Mouse (Mus musculus) limb, embryonic 13.5 days (tissue): ENCODE data around the gene 4931406P16Rik. TPM values are rescaled to one million over a fixed set of nuclear protein-coding genes. Genes with fewer than 3 reads are reported as not detected.

Experiments
- ATAC-seq: fragments of 200-750 bp; cut with Nextera tagmentation; 2 replicates; pipeline ENCODE4 v1.8.0; 2017; ENCODE audit warnings: low read depth, moderate number of reproducible peaks, moderate TSS enrichment; ENCODE audit not compliant: low FRiP score
- H3K27ac ChIP-seq: fragments of 300-500 bp; sonication (generic); 2 replicates; pipeline ENCODE4 v1.5.1; 2015; ENCODE audit warnings: inconsistent platforms, mild to moderate bottlenecking, moderate library complexity
- H3K27me3 ChIP-seq: fragments of 300-500 bp; sonication (generic); 2 replicates; pipeline ENCODE4 v1.6.1; 2015; ENCODE audit warnings: mild to moderate bottlenecking, inconsistent platforms
- H3K36me3 ChIP-seq: fragments of 300-500 bp; sonication (generic); 2 replicates; pipeline ENCODE4 v1.6.1; 2015; ENCODE audit warnings: inconsistent platforms, mild to moderate bottlenecking, moderate library complexity
- H3K4me1 ChIP-seq: fragments of 300-500 bp; sonication (generic); 2 replicates; pipeline ENCODE4 v1.6.1; 2015; ENCODE audit warnings: inconsistent platforms
- H3K4me2 ChIP-seq: fragments of 300-500 bp; sonication (generic); replicated peaks from 2 replicates; pipeline ENCODE4 v1.6.1; 2015; ENCODE audit warnings: inconsistent platforms, mild to moderate bottlenecking, moderate library complexity
- H3K4me3 ChIP-seq: fragments of 300-500 bp; sonication (generic); 2 replicates; pipeline ENCODE4 v1.5.1; 2015; ENCODE audit warnings: moderate library complexity, mild to moderate bottlenecking, inconsistent platforms
- H3K9ac ChIP-seq: fragments of 300-500 bp; sonication (generic); 2 replicates; pipeline ENCODE4 v1.6.1; 2015; ENCODE audit warnings: mild to moderate bottlenecking, inconsistent platforms
- H3K9me3 ChIP-seq: fragments of 300-500 bp; sonication (generic); 2 replicates; pipeline ENCODE4 v1.6.1; 2016; ENCODE audit warnings: inconsistent platforms
- WGBS: fragments of 180-500 bp; shearing (Covaris S2); methylation state at CpG from one replicate; pipeline ENCODE4 v1.1.7; 2015; 5-methylcytosine and 5-hydroxymethylcytosine counted together
- polyA plus RNA-seq: library from polyadenylated mRNA; unstranded; fragments of >200 nt; fragmentation: Nextera tagmentation; extraction: Ambion mirVana; gene quantifications from 2 replicates; pipeline ENCODE4 v1.2.1, GENCODE M21; 2015

The 4931406P16Rik gene
- polyA plus RNA-seq, 1 experiment from 2014 or later: 31.0 TPM

DNA sequence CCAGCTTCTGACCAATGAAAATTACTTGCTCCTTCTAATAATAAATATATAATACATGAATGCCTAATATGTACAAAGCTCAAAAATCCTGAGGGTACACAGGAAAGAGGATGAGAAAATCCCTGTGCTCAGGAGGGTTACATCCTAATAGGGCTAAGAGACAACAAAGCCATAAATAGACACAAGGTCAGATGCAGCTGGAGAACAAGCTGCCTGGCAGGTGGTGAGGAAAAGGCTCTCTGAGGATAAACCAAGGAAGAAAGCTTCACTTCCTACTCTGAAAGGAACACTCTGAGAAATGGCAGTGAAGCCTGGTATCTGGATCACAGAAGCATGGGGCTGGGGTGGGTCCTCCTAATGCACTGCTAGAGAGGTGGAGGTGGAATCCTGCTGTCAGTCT lies 46.9 kb downstream of the 4931406P16Rik start:
- ATAC-seq: no peak
- Histone ChIP-seq H3K27me3 (no peaks in the 10 kb centered on the region), H3K27ac (no peak overlapping the region), H3K4me3 (no peak overlapping the region), H3K4me2 (no peak overlapping the region), H3K36me3 (peaks cover 19% of the 10 kb centered on the region), H3K9ac (no peak overlapping the region), H3K9me3 (no peaks in the 10 kb centered on the region), H3K4me1 (peaks cover 31% of the 10 kb centered on the region)

DNA sequence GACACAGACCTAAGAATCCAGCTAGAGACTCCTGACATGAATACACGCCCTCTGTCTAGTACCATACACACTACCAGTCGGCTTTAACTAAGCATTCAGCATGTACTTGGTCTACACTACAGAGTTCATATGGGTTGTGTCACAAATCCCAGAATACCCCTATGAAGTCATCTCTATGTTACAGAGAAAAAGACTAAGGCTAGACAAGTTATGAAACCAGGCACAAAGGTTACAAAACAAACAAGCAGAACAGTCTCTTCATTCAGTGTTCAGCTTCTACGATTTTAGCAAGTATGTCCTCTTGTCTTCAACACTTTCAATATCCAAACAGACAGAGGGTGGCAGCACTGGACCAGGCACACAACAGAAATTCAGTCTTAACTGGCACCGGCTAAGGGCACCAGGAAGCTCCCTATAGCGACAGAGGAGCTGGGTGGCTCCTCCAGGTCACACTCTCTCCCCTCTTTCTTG lies 47.4 kb downstream of the 4931406P16Rik start:
- no peaks in the 10 kb centered on the region for H3K9me3 ChIP-seq
- H3K36me3 ChIP-seq: peaks cover 20% of the 10 kb centered on the region
- peaks cover 31% of the 10 kb centered on the region for H3K4me1 ChIP-seq
- WGBS: 64% methylated on average over 5 of the region's 5 CpGs
- no peak overlapping the region for H3K27ac ChIP-seq
- H3K27me3 ChIP-seq: no peaks in the 10 kb centered on the region
- ATAC-seq: no peak
- H3K4me2 ChIP-seq: no peak overlapping the region
- H3K4me3 ChIP-seq: no peak overlapping the region
- no peak overlapping the region for H3K9ac ChIP-seq

DNA sequence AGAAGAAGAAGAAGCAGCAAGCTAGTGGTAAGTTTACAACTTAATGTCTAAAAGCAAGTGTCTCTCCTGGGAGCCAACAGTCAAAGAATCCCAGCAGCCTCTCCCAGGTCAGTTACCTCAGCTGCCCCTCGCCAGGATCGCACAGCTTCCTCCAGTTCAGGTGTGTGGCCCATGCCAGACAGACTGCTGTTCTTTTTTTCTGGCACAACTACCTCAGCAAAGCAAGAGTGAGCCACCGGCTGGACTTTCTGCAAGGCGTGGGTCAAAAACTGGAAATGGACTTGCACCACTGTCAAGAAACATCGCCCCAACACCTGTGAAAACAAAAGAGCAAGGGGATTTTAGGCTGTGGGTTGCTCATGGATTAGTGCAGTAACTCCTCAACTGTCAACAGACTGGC lies 49.9 kb downstream of the 4931406P16Rik start:
- Histone ChIP-seq H3K4me3 (no peak overlapping the region), H3K27ac (no peak overlapping the region; the same call in 1 of the 2 replicates), H3K9me3 (no peaks in the 10 kb centered on the region), H3K4me1 (peaks cover 24% of the 10 kb centered on the region), H3K36me3 (peaks cover 25% of the 10 kb centered on the region), H3K9ac (no peak overlapping the region), H3K4me2 (no peak overlapping the region), H3K27me3 (no peaks in the 10 kb centered on the region)
- ATAC-seq: no peak
- 91% methylated on average over 5 of the region's 5 CpGs for WGBS

DNA sequence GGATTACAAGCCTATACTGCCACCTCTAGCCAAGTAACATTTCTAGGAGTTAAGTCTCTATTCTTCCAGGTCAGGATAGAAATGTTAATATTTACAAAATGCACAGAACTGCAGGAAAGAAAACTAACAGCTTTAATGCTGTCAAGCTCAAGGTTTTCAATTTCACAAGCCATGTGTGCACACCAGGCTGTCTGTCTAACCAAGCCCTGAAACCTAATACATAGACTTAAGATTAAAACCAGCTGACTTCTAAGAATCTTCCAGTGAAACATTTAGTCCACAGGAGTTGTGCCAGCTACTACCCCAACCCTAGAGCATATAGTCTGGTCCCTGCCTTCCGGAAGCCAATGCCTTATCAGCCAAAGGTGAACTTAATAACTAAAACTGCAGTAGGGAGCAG lies 54.9 kb downstream of the 4931406P16Rik start:
- 30% methylated on average over 1 of the region's 1 CpGs for WGBS
- Histone ChIP-seq H3K4me1 (peaks cover 24% of the 10 kb centered on the region), H3K9ac (no peak overlapping the region), H3K4me2 (no peak overlapping the region), H3K36me3 (peaks cover 56% of the 10 kb centered on the region), H3K4me3 (no peak overlapping the region), H3K9me3 (no peaks in the 10 kb centered on the region), H3K27ac (peak overlapping the region; percentile 55; the same call in 1 of the 2 replicates), H3K27me3 (no peaks in the 10 kb centered on the region)
- ATAC-seq: peak; percentile 81; the same call in 1 of the 2 replicates

DNA sequence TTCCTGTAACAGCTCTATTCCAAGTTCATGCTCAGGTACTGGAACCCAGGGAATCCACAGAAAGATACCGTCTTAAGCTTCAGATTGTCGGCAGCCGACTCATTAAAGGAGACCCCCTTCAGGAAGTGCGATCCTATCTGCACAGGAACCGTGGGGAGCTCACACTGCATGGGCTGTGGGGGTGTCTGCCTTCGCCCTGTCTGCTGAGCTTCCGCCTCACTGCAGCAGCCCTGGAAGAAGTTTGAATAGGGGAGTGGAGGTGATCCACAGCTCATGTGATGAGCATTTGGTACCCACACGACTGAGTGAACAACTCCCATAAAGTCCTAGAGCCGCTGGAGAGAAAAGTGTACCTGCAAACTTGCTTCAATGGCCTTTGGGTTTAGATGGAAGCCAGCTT lies 56.1 kb downstream of the 4931406P16Rik start:
- ATAC-seq: no peak
- no peaks in the 10 kb centered on the region for H3K27me3 ChIP-seq
- H3K4me2 ChIP-seq: no peak overlapping the region
- H3K36me3 ChIP-seq: peaks cover 56% of the 10 kb centered on the region
- WGBS: 67% methylated on average over 9 of the region's 9 CpGs
- H3K9me3 ChIP-seq: no peaks in the 10 kb centered on the region
- H3K9ac ChIP-seq: no peak overlapping the region
- no peak overlapping the region for H3K4me3 ChIP-seq
- peak overlapping the region; percentile 55; the same call in 1 of the 2 replicates for H3K27ac ChIP-seq
- peaks cover 24% of the 10 kb centered on the region for H3K4me1 ChIP-seq

DNA sequence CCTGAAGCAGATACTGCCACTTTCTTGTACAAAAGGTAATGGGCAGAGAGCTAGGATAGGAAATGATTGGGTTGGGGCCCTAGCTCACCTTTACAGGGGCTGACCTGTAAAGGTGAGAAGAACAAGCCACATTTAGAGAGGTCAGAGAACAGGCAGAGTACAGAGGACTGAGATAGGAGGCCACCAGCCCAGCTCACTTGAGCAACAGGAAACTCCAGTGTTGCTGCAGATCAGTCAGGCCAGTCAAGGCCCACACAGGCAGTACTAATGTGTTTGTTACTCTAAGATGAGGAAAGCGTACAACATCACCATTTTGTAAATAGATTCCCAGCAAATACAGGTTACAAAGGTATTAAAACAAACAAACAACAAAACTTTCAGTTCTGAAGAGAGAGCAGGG lies 57.4 kb downstream of the 4931406P16Rik start:
- no peak overlapping the region for H3K4me2 ChIP-seq
- H3K27me3 ChIP-seq: no peaks in the 10 kb centered on the region
- no peak for ATAC-seq
- H3K9ac ChIP-seq: no peak overlapping the region
- no peaks in the 10 kb centered on the region for H3K9me3 ChIP-seq
- H3K4me1 ChIP-seq: peaks cover 24% of the 10 kb centered on the region
- H3K4me3 ChIP-seq: no peak overlapping the region
- peaks cover 53% of the 10 kb centered on the region for H3K36me3 ChIP-seq
- WGBS: 94% methylated on average over 1 of the region's 1 CpGs
- no peak overlapping the region for H3K27ac ChIP-seq

DNA sequence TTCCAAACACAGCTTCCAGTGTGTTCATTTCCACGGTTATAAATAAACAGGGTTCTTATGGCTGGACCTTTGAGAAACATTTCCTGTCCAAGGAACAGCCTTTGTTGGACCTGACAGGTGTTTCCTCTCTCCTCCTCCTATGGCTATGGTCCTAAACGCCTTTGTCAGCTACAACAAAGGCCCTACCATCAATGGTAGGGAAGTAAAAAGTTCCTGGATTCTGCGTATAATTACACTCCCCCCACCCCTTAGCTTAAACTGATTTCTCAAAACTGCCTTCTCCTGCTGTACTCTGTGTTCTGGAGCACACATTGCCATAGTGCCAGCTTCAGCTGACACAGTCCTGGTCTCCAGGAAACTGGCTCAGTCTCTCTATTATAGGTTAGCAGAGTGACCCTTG lies 58.2 kb downstream of the 4931406P16Rik start:
- Histone ChIP-seq H3K4me3 (no peak overlapping the region), H3K4me1 (peaks cover 24% of the 10 kb centered on the region), H3K9me3 (no peaks in the 10 kb centered on the region), H3K36me3 (peaks cover 59% of the 10 kb centered on the region), H3K27ac (no peak overlapping the region), H3K27me3 (no peaks in the 10 kb centered on the region), H3K9ac (0 out of 2 replicates have a peak overlapping the region, but pooled peaks have one; percentile 8), H3K4me2 (no peak overlapping the region)
- ATAC-seq: no peak
- 71% methylated on average over 3 of the region's 3 CpGs for WGBS

DNA sequence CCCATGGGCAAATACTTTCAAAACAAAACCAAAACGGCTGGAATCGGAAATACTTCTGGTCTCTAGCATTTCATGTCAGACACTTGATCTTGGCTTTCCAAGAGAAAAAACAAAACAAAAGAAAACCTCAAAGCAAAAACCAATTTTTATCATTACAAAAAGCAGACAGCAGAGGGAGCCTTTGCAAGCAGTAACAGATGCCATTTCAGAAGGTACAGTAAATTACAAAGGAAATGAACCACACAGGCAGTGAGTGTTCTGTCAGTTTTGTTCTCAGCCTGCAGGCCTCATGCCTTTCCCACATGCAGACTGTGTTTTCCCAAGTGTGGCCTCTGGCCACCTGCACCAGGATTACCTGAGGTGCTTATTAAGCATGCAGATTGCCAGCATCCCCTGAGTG lies 61.3 kb downstream of the 4931406P16Rik start:
- 0 out of 2 replicates have a peak, but pooled peaks have one; percentile 40 for ATAC-seq
- no peaks in the 10 kb centered on the region for H3K4me1 ChIP-seq
- H3K27me3 ChIP-seq: no peaks in the 10 kb centered on the region
- WGBS: 78% methylated on average over 2 of the region's 2 CpGs
- no peak overlapping the region for H3K27ac ChIP-seq
- no peak overlapping the region for H3K4me3 ChIP-seq
- H3K36me3 ChIP-seq: peaks cover 76% of the 10 kb centered on the region
- no peaks in the 10 kb centered on the region for H3K9me3 ChIP-seq
- H3K4me2 ChIP-seq: no peak overlapping the region
- H3K9ac ChIP-seq: no peak overlapping the region

DNA sequence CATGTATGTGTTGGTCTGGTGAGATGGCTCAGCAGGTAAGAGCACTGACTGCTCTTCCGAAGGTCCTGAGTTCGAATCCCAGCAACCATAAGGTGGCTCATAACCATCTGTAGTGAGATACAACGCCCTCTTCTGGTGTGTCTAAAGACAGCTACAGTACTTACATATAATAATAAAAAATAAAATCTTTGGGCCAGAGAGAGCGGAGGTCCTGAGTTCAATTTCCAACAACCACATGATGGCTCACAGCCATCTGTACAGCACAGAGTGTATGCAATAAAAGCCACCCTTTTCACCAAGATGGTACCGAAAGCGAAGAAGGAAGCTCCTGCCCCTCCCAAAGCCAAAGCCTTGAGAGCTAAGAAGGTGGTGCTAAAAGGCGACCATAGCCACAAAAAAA lies 62.6 kb downstream of the 4931406P16Rik start, which contains the start of gene Gm6096:
TSS of gene Gm6096 (plus strand) at position 301 of the 400 bp plus-strand sequence.
- Histone ChIP-seq H3K36me3 (peaks cover 76% of the 10 kb centered on the region), H3K4me3 (no peak within 1 kb of the TSS), H3K27ac (no peak within 1 kb of the TSS), H3K9ac (no peak within 1 kb of the TSS), H3K4me1 (no peaks in the 10 kb centered on the region), H3K4me2 (no peak within 1 kb of the TSS), H3K27me3 (no peaks in the 10 kb centered on the region), H3K9me3 (no peaks in the 10 kb centered on the region)
- ATAC-seq: no peak
- WGBS: 93% methylated on average over 7 of the region's 7 CpGs

DNA sequence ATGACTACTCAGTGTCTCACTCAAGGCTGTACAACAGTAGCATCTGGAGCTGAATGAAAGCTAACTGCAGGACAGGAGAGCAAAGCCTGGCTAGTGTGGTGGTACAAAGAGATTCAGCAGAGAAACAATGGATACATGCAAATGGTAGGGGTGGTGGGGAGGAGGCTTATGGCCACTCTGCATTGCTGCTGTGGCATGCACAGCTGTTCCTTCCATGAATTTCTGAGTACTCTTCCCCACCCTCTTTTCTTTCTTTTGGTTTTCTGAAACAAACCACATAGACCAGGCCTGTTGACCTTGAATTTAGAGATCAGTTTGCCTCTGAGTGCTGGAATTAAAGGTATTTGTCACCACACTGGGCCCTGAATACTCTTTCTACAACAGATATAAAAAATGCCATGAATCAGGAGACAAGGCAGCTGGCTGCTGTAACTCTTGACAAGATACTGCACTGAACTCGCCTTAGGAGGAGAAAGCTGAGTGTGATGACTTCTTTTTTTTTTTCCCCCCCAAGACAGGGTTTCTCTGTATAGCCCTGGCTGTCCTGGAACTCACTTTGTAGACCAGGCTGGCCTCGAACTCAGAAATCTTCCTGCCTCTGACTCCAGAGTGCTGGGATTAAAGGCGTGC lies 66.4 kb downstream of the 4931406P16Rik start:
- Histone ChIP-seq H3K4me3 (no peak overlapping the region), H3K9ac (no peak overlapping the region), H3K9me3 (no peaks in the 10 kb centered on the region), H3K4me1 (no peaks in the 10 kb centered on the region), H3K27me3 (no peaks in the 10 kb centered on the region), H3K4me2 (no peak overlapping the region), H3K36me3 (peaks cover 82% of the 10 kb centered on the region), H3K27ac (no peak overlapping the region)
- 89% methylated on average over 3 of the region's 3 CpGs for WGBS
- no peak for ATAC-seq

DNA sequence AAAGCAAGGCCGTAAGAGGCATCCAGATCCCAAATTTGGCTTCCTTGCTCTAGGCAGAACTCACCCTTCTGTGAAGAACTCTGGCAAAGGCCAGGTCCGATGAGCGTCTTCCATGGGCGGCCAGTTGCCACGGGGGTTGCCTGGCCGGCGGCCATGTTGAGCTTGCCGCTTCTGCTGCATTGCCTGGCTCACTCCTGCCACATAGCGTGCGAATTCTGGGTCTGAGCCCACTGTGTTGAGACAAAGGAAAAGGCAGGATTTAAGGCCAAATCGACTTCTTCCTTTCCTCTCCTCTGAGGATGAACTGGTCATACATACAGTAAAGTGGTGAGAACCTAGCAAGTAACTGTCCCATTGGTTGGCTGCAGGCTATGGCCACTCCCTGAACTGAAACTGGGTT lies 71.2 kb downstream of the 4931406P16Rik start:
- Histone ChIP-seq H3K36me3 (peaks cover 81% of the 10 kb centered on the region), H3K4me3 (no peak overlapping the region), H3K4me2 (no peak overlapping the region), H3K27me3 (no peaks in the 10 kb centered on the region), H3K27ac (no peak overlapping the region), H3K9ac (no peak overlapping the region), H3K4me1 (no peaks in the 10 kb centered on the region), H3K9me3 (no peaks in the 10 kb centered on the region)
- no peak for ATAC-seq
- WGBS: 93% methylated on average over 11 of the region's 11 CpGs

DNA sequence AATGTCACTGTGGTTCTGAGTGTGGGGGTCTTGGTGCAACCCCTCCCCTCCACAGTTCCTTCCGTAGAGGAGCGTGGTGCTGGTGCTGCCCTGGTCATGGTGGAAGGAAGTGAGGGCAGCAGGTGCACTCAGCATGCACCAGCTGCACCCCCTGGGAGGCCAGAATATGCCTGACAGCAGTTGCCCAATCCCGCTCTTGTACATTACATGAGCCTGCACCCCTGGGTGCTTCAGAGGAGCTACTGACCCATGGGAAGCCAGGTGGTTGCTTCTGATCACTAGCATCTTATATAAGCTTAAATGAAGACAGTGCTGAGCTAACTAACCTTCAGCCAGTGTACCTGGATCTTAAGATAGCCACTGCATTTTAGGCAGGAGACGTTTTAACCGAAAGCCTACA lies 75.3 kb downstream of the 4931406P16Rik start:
- Histone ChIP-seq H3K27ac (no peak overlapping the region), H3K27me3 (no peaks in the 10 kb centered on the region), H3K4me1 (peaks cover 5% of the 10 kb centered on the region; the same call in 1 of the 2 replicates), H3K36me3 (peaks cover 62% of the 10 kb centered on the region), H3K4me3 (no peak overlapping the region), H3K9me3 (no peaks in the 10 kb centered on the region), H3K9ac (no peak overlapping the region), H3K4me2 (no peak overlapping the region)
- 90% methylated on average over 5 of the region's 5 CpGs for WGBS
- ATAC-seq: no peak

DNA sequence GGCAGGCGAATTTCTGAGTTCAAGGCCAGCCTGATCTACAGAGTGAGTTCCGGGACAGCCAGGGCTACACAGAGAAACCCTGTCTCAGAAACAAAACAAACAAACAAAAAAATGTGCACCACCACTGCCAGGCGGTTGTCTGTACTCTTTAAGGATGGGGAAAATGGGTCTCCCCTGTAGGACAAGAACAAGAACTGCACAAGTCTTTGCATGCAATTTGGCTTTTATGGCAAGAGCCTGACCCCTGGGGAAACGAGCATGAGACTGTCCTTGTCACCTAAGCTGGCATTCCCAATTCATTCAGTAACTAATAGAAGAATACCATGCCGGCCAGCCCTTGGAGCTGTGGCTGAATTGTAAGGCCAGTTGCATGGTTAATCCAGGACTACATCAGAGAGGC lies 77.7 kb downstream of the 4931406P16Rik start:
- no peak overlapping the region for H3K4me2 ChIP-seq
- WGBS: 80% methylated on average over 5 of the region's 5 CpGs
- no peak for ATAC-seq

More for the DNA sequence above, 77.7 kb downstream of the 4931406P16Rik start:
- Histone ChIP-seq H3K4me1 (peaks cover 8% of the 10 kb centered on the region; the same call in 1 of the 2 replicates), H3K36me3 (peaks cover 42% of the 10 kb centered on the region), H3K9me3 (no peaks in the 10 kb centered on the region), H3K9ac (no peak overlapping the region), H3K27ac (no peak overlapping the region), H3K4me3 (no peak overlapping the region), H3K27me3 (no peaks in the 10 kb centered on the region)
